In the genomic region with DNA sequence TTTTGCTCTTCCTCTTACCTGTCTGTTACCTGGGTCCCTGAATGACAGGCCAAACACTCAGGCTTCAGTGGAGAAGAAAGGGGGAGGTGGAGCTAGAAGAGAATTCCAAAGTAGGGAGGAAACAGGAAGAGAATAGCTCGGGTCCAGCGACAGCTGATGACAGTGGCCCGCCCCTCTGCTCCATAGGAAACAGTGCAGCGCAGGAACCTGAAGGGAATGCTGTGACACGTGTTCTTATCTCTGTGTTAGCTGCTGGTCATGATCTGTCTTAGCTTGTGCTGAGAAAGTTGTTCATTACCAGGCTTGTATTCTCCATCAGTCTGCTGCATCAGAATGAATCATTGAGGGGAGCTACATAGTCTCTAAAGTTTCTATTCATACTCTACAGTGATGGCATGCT, we compare ENCODE assay signal across 20 mouse cellular contexts.
A peak's percentile ranks its signal among the peaks of the same experiment; 100 is the strongest.
DNase-seq lines count a peak whose midpoint lies in the region; ATAC-seq and TF ChIP-seq lines count a peak whose summit lies in the region.
"Had no signal": no experiment of that assay in that cellular context is flagged by ENCODE, and none has a peak within 500 bp of the region (broad histone marks: within the 10 kb centered on the region; RNA-seq: fewer than 3 reads in every experiment).

No protein-coding gene starts in this region.

- no peaks in the 10 kb centered on the region for H3K9me3 ChIP-seq in intestine, embryonic 15.5 days
- H3K9me3 ChIP-seq in hindbrain, embryonic 16.5 days (ENCODE audit: control insufficient read depth, low read length): no peaks in the 10 kb centered on the region
- H3K9me3 ChIP-seq: embryonic facial prominence, embryonic 15.5 days; forebrain, embryonic 12.5 days; hindbrain, embryonic 10.5 days; limb, embryonic 13.5 days; lung, embryonic 15.5 days; midbrain, embryonic 13.5 days had no signal

- TF ChIP-seq CTCF in kidney, adult 2 months (conservative IDR thresholded peaks at IDR 0.05; ENCODE audit: insufficient read depth, insufficient read length, low read depth, low read length): no peak

- no peaks in the 10 kb centered on the region; the same call in 1 of the 2 replicates for H3K4me1 ChIP-seq in kidney, adult 2 months (ENCODE audit: control insufficient read depth, insufficient read depth, low read length)
- 0 out of 2 replicates have a peak, but pooled peaks cover 4% of the 10 kb centered on the region for H3K4me1 ChIP-seq in intestine, embryonic 15.5 days (replicated peaks)
- H3K4me1 ChIP-seq in hindbrain, embryonic 16.5 days (ENCODE audit: control insufficient read depth, insufficient read depth, low read depth, low read length): no peaks in the 10 kb centered on the region
- H3K4me1 ChIP-seq: embryonic facial prominence, embryonic 15.5 days; forebrain, embryonic 12.5 days; limb, embryonic 13.5 days; midbrain, embryonic 13.5 days had no signal

- H3K9ac ChIP-seq in intestine, embryonic 15.5 days: no peak overlapping the region
- H3K9ac ChIP-seq in hindbrain, embryonic 16.5 days (ENCODE audit: low read depth, low read length): no peak overlapping the region
- H3K9ac ChIP-seq: embryonic facial prominence, embryonic 15.5 days; forebrain, embryonic 12.5 days; limb, embryonic 13.5 days; lung, embryonic 15.5 days; midbrain, embryonic 13.5 days had no signal

- no peaks in the 10 kb centered on the region for H3K36me3 ChIP-seq in kidney, adult 2 months (ENCODE audit: control insufficient read depth, insufficient read depth, low read length)
- H3K36me3 ChIP-seq in intestine, embryonic 15.5 days: 0 out of 2 replicates have a peak, but pooled peaks cover 2% of the 10 kb centered on the region
- H3K36me3 ChIP-seq in hindbrain, embryonic 16.5 days (ENCODE audit: control insufficient read depth, insufficient read depth, low read length): no peaks in the 10 kb centered on the region
- H3K36me3 ChIP-seq: embryonic facial prominence, embryonic 15.5 days; forebrain, embryonic 12.5 days; hindbrain, embryonic 10.5 days; lung, embryonic 15.5 days; midbrain, embryonic 13.5 days had no signal

- no peak overlapping the region for H3K4me2 ChIP-seq in intestine, embryonic 15.5 days (replicated peaks)
- H3K4me2 ChIP-seq in hindbrain, embryonic 16.5 days (ENCODE audit: low read length): no peak overlapping the region
- H3K4me2 ChIP-seq: embryonic facial prominence, embryonic 15.5 days; forebrain, embryonic 12.5 days; limb, embryonic 13.5 days; lung, embryonic 15.5 days; midbrain, embryonic 13.5 days had no signal

- no peaks in the 10 kb centered on the region for H3K27me3 ChIP-seq in kidney, adult 2 months (replicated peaks; ENCODE audit: control insufficient read depth, insufficient read depth, low read length)
- no peaks in the 10 kb centered on the region for H3K27me3 ChIP-seq in intestine, embryonic 15.5 days (replicated peaks)
- no peaks in the 10 kb centered on the region for H3K27me3 ChIP-seq in hindbrain, embryonic 16.5 days (replicated peaks; ENCODE audit: control insufficient read depth, insufficient read depth, low read length)
- H3K27me3 ChIP-seq: embryonic facial prominence, embryonic 15.5 days; forebrain, embryonic 12.5 days; limb, embryonic 13.5 days; lung, embryonic 15.5 days; midbrain, embryonic 13.5 days had no signal

- H3K27ac ChIP-seq in kidney, adult 2 months (ENCODE audit: insufficient read depth, low read depth, low read length): no peak overlapping the region
- no peak overlapping the region for H3K27ac ChIP-seq in intestine, embryonic 15.5 days
- H3K27ac ChIP-seq in hindbrain, embryonic 16.5 days (ENCODE audit: low read depth, low read length): no peak overlapping the region
- H3K27ac ChIP-seq: embryonic facial prominence, embryonic 15.5 days; forebrain, embryonic 12.5 days; hindbrain, embryonic 10.5 days; left cerebral cortex, adult 2 months; limb, embryonic 13.5 days; lung, embryonic 15.5 days; midbrain, embryonic 13.5 days had no signal

- ATAC-seq in intestine, embryonic 15.5 days: peak; percentile 80
- no peak for ATAC-seq in hindbrain, embryonic 16.5 days
- no peak for ATAC-seq in monocyte, adult 5-6 weeks (replicated peaks; ENCODE audit: insufficient number of reproducible peaks, low FRiP score, low TSS enrichment, poor library complexity, severe bottlenecking)
- ATAC-seq: inflammation-experienced regulatory T-cells, adult 6 months; midbrain, embryonic 13.5 days had no signal

- DNase-seq in embryo, embryonic 10 days (ENCODE audit: low spot score): peak; percentile 49
- no peak for DNase-seq in embryo, embryonic 11 days
- DNase-seq in kidney, postnatal 14 days: peak; percentile 25
- DNase-seq in kidney, adult 2 months: no peak
- peak; percentile 78 for DNase-seq in R1 (ENCODE audit: low read depth, low spot score)
- DNase-seq: cerebellum, adult 11-12 months; gastrocnemius, postnatal 36 days; right cerebral cortex, adult 18-20 months; thymus, postnatal 14 days had no signal

- TF ChIP-seq POLR2A in kidney, adult 2 months (IDR thresholded peaks at IDR 0.05; ENCODE audit: low read depth, low read length): no peak

- H3K4me3 ChIP-seq in kidney, adult 2 months (ENCODE audit: insufficient read depth, low read depth, low read length): no peak overlapping the region
- H3K4me3 ChIP-seq in intestine, embryonic 15.5 days (replicated peaks): no peak overlapping the region
- H3K4me3 ChIP-seq in hindbrain, embryonic 16.5 days (ENCODE audit: low read length): no peak overlapping the region
- H3K4me3 ChIP-seq: embryonic facial prominence, embryonic 15.5 days; forebrain, embryonic 12.5 days; hindbrain, embryonic 10.5 days; left cerebral cortex, adult 2 months; limb, embryonic 13.5 days; lung, embryonic 15.5 days; midbrain, embryonic 13.5 days had no signal

- WGBS in kidney, adult 2 months: 49% methylated on average over 5 of the region's 5 CpGs
- 39% methylated on average over 5 of the region's 5 CpGs for WGBS in intestine, embryonic 15.5 days
- WGBS in hindbrain, embryonic 16.5 days: 32% methylated on average over 5 of the region's 5 CpGs

Comparison
In these comparisons a context has a peak if more than half of its experiments do, and no peak if none do; other contexts are left out.
1. DNase-seq: peak in embryo, embryonic 10 days (single experiment), kidney, postnatal 14 days (single experiment) and R1 (single experiment); none in embryo, embryonic 11 days (single experiment) and kidney, adult 2 months (single experiment).